Mouse (Mus musculus) heart, adult 2 months (tissue): ENCODE measurements at regions not wholly inside any gene's neighbourhood (a gene's known extent, or its start where the extent isn't known, plus 50 kb on each side); places are given as distances from the start of the nearest gene placed in this dataset.

ENCODE experiments used
- CTCF ChIP-seq: fragments of 200-600 bp; IDR thresholded peaks from 2 replicates; pipeline ENCODE4 v1.8.1; 2022; ENCODE audit warnings: antibody characterized with exemption, mild to moderate bottlenecking, moderate library complexity
- POLR2A ChIP-seq: fragments of 200-500 bp; IDR thresholded peaks from 2 replicates; pipeline ENCODE4 v1.6.1; 2011; ENCODE audit warnings: mild to moderate bottlenecking, low read depth, low read length, control low read depth; ENCODE audit not compliant: insufficient read depth

DNA sequence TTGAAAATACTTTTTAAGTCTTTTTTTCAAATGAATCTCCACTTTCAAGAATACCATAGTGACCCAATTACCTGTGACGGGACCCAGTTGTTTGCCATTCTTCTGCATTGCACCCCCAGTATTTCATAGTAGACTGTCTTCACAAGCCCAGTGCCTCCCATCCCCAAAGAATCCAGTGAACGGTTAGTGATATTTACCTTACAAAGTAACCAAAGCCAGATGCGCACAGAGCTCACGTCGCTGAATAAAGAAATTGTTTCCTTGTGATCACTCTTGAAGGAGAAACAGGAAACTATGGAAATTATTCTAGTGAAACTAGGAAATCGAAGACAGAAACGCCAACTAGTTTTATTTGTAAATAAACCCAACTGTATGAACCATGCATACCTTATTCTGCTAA, 91.4 kb upstream of the Ssbp2 start:
- TF ChIP-seq CTCF (no peak), POLR2A (no peak)
